8 mouse cellular contexts compared by ENCODE assay signal in the genomic region with DNA sequence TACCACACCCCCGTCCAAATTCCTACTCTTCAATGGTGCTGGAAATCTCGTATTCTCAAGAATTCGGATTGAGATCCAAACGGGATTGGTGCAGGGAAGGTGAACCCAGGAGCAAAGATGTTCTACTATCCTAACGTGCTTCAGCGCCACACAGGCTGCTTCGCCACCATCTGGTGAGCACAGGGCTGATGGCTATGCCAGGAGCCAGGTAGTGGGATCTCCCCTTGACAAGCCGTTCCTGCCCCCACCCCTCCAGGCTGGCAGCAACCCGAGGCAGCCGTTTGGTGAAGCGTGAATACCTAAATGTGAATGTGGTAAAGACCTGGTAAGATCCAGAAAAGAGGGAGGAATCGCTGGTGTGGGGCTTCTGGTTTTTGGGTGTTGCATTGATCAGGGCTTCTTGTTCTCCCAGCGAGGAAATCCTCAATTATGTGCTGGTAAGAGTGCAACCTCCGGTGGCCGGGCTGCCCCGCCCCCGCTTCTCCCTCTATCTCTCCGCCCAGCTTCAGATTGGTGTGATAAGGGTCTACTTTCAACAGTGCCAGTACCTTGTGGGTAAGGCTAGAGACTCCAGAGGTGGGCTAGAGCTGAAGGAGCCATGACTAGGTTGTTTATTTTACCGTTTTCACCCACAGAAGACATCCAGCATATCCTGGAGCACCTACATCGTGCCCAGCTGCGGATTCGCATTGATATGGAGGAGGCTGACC. TPM values are rescaled to one million over a fixed set of nuclear protein-coding genes. Genes with fewer than 3 reads are reported as not detected.
A peak's percentile ranks its signal among the peaks of the same experiment; 100 is the strongest.
DNase-seq lines count a peak whose midpoint lies in the region; ATAC-seq lines count a peak whose summit lies in the region.

No protein-coding gene starts in this region.

- peak overlapping the region; percentile 52 for H3K4me2 ChIP-seq in lung, embryonic 15.5 days
- H3K4me2 ChIP-seq in hindbrain, embryonic 16.5 days (ENCODE audit: low read length), result peak overlapping the region; percentile 44
- H3K4me2 ChIP-seq in midbrain, embryonic 13.5 days (replicated peaks), result peak overlapping the region; percentile 29

- H3K4me1 ChIP-seq in lung, embryonic 15.5 days, result peaks cover 7% of the 10 kb centered on the region; the same call in 1 of the 2 replicates
- H3K4me1 ChIP-seq in hindbrain, embryonic 16.5 days (ENCODE audit: control insufficient read depth, insufficient read depth, low read depth, low read length), result no peaks in the 10 kb centered on the region
- H3K4me1 ChIP-seq in midbrain, embryonic 13.5 days (replicated peaks), result no peaks in the 10 kb centered on the region

- DNase-seq in lung, postnatal 25 days (ENCODE audit: low spot score), result no peak
- DNase-seq in cerebellum, postnatal 25 days, result peak; percentile 55 to 65
- no peak for DNase-seq in gastrocnemius, postnatal 4 days (ENCODE audit: low spot score in 2 of 2)
- DNase-seq in gastrocnemius, adult 8-10 months (ENCODE audit: low spot score in 2 of 2), result no peak
- DNase-seq in left cerebral cortex, adult 8-10 months (ENCODE audit: low spot score in 2 of 2), result no peak

- peak overlapping the region; percentile 21 for H3K9ac ChIP-seq in lung, embryonic 15.5 days
- peak overlapping the region; percentile 25; the same call in 1 of the 2 replicates for H3K9ac ChIP-seq in hindbrain, embryonic 16.5 days (ENCODE audit: low read depth, low read length)
- no peak overlapping the region for H3K9ac ChIP-seq in midbrain, embryonic 13.5 days (replicated peaks)

- no peaks in the 10 kb centered on the region for H3K36me3 ChIP-seq in lung, embryonic 15.5 days
- H3K36me3 ChIP-seq in hindbrain, embryonic 16.5 days (ENCODE audit: control insufficient read depth, insufficient read depth, low read length), result no peaks in the 10 kb centered on the region
- H3K36me3 ChIP-seq in midbrain, embryonic 13.5 days, result peaks cover 7% of the 10 kb centered on the region; the same call in 1 of the 2 replicates

- H3K4me3 ChIP-seq in lung, embryonic 15.5 days, result peak overlapping the region; percentile 36
- peak overlapping the region; percentile 33 for H3K4me3 ChIP-seq in hindbrain, embryonic 16.5 days (ENCODE audit: low read length)
- H3K4me3 ChIP-seq in midbrain, embryonic 13.5 days (replicated peaks), result peak overlapping the region; percentile 23

- 27% methylated on average over 22 of the region's 22 CpGs for WGBS in lung, embryonic 15.5 days
- 52% methylated on average over 22 of the region's 22 CpGs for WGBS in hindbrain, embryonic 16.5 days
- 59% methylated on average over 22 of the region's 22 CpGs for whole genome bisulfite sequencing in midbrain, embryonic 13.5 days

- no peak for ATAC-seq in lung, embryonic 15.5 days (ENCODE audit: borderline replicate concordance, extremely low read depth, low FRiP score, low TSS enrichment)
- ATAC-seq in hindbrain, embryonic 16.5 days, result peak; percentile 55; the same call in 1 of the 2 replicates
- ATAC-seq in midbrain, embryonic 13.5 days, result no peak

- H3K9me3 ChIP-seq in lung, embryonic 15.5 days, result no peaks in the 10 kb centered on the region
- H3K9me3 ChIP-seq in hindbrain, embryonic 16.5 days (ENCODE audit: control insufficient read depth, low read length), result no peaks in the 10 kb centered on the region
- H3K9me3 ChIP-seq in midbrain, embryonic 13.5 days, result no peaks in the 10 kb centered on the region

- H3K27ac ChIP-seq in lung, embryonic 15.5 days, result peak overlapping the region; percentile 26; the same call in 1 of the 2 replicates
- H3K27ac ChIP-seq in hindbrain, embryonic 16.5 days (ENCODE audit: low read depth, low read length), result no peak overlapping the region
- H3K27ac ChIP-seq in midbrain, embryonic 13.5 days, result no peak overlapping the region

- no peaks in the 10 kb centered on the region for H3K27me3 ChIP-seq in lung, embryonic 15.5 days
- no peaks in the 10 kb centered on the region for H3K27me3 ChIP-seq in hindbrain, embryonic 16.5 days (replicated peaks; ENCODE audit: control insufficient read depth, insufficient read depth, low read length)
- H3K27me3 ChIP-seq in midbrain, embryonic 13.5 days, result no peaks in the 10 kb centered on the region

RNA-seq across cellular contexts. Expression of a gene that starts 0.8 kb away (rescaled TPM):
- 22.9 and 25.5 TPM in 2 replicates for polyA plus RNA-seq in lung, embryonic 15.5 days (2015; fragmentation: Nextera tagmentation; extraction: Ambion mirVana)
- 16.8 and 20.2 TPM in 2 replicates for polyA plus RNA-seq in hindbrain, embryonic 16.5 days (2015; fragmentation: Nextera tagmentation; extraction: Ambion mirVana)
- polyA plus RNA-seq in midbrain, embryonic 13.5 days (2015; fragmentation: Nextera tagmentation; extraction: Ambion mirVana), result 6.6 and 7.3 TPM in 2 replicates
- total RNA-seq in gastrocnemius, postnatal 4 days (2021), result 1 to 10 TPM; 2.7 to 3.2 TPM
- not detected for total RNA-seq in gastrocnemius, adult 8-10 months (2022)
- total RNA-seq in left cerebral cortex, adult 8-10 months (2022), result 1 to 10 TPM; 1.5 to 4.9 (median 3.7) TPM

RNA-seq across cellular contexts. Expression of a gene that starts 15.3 kb away (rescaled TPM):
- 12.5 and 14.4 TPM in 2 replicates for polyA plus RNA-seq in lung, embryonic 15.5 days (2015; fragmentation: Nextera tagmentation; extraction: Ambion mirVana)
- 9.7 and 10.6 TPM in 2 replicates for polyA plus RNA-seq in hindbrain, embryonic 16.5 days (2015; fragmentation: Nextera tagmentation; extraction: Ambion mirVana)
- 7.8 and 8.7 TPM in 2 replicates for polyA plus RNA-seq in midbrain, embryonic 13.5 days (2015; fragmentation: Nextera tagmentation; extraction: Ambion mirVana)
- total RNA-seq in gastrocnemius, postnatal 4 days (2021), result 1 to 10 TPM; 7.0 to 9.0 TPM
- total RNA-seq in gastrocnemius, adult 8-10 months (2022), result 1 to 10 TPM; 2.4 to 3.0 (median 2.5) TPM
- total RNA-seq in left cerebral cortex, adult 8-10 months (2022), result 10 to 100 TPM in 2 of 4 experiments, 1 to 10 TPM in 2; 7.5 to 15.2 (median 11.2) TPM

RNA-seq across cellular contexts. Expression of a gene that starts 17.1 kb away (rescaled TPM):
- 81.2 and 95.6 TPM in 2 replicates for polyA plus RNA-seq in lung, embryonic 15.5 days (2015; fragmentation: Nextera tagmentation; extraction: Ambion mirVana)
- 116 and 131 TPM in 2 replicates for polyA plus RNA-seq in hindbrain, embryonic 16.5 days (2015; fragmentation: Nextera tagmentation; extraction: Ambion mirVana)
- 75.1 and 82.2 TPM in 2 replicates for polyA plus RNA-seq in midbrain, embryonic 13.5 days (2015; fragmentation: Nextera tagmentation; extraction: Ambion mirVana)
- total RNA-seq in gastrocnemius, postnatal 4 days (2021), result 100 to 1,000 TPM in 1 of 2 experiments, 10 to 100 TPM in 1; 97.6 to 104 TPM
- 10 to 100 TPM; 80.2 to 99.8 (median 88.9) TPM for total RNA-seq in gastrocnemius, adult 8-10 months (2022)
- 100 to 1,000 TPM; 122 to 146 (median 132) TPM for total RNA-seq in left cerebral cortex, adult 8-10 months (2022)

RNA-seq across cellular contexts. Expression of a gene that starts 19.1 kb away (rescaled TPM):
- 0.44 and 2.0 TPM in 2 replicates for polyA plus RNA-seq in lung, embryonic 15.5 days (2015; fragmentation: Nextera tagmentation; extraction: Ambion mirVana)
- 1.5 and 1.6 TPM in 2 replicates for polyA plus RNA-seq in hindbrain, embryonic 16.5 days (2015; fragmentation: Nextera tagmentation; extraction: Ambion mirVana)
- polyA plus RNA-seq in midbrain, embryonic 13.5 days (2015; fragmentation: Nextera tagmentation; extraction: Ambion mirVana), result 1.6 and 2.1 TPM in 2 replicates
- 1 to 10 TPM; 1.7 to 2.4 TPM for total RNA-seq in gastrocnemius, postnatal 4 days (2021)
- total RNA-seq in gastrocnemius, adult 8-10 months (2022), result 1 to 10 TPM in 3 of 4 experiments, under 1 TPM in 1; 0.67 to 1.6 (median 1.5) TPM
- 1 to 10 TPM; 3.5 to 4.2 (median 4.0) TPM for total RNA-seq in left cerebral cortex, adult 8-10 months (2022)

RNA-seq across cellular contexts. Expression of a gene that starts 25.0 kb away (rescaled TPM):
- 119 and 126 TPM in 2 replicates for polyA plus RNA-seq in lung, embryonic 15.5 days (2015; fragmentation: Nextera tagmentation; extraction: Ambion mirVana)
- polyA plus RNA-seq in hindbrain, embryonic 16.5 days (2015; fragmentation: Nextera tagmentation; extraction: Ambion mirVana), result 68.7 and 72.1 TPM in 2 replicates
- polyA plus RNA-seq in midbrain, embryonic 13.5 days (2015; fragmentation: Nextera tagmentation; extraction: Ambion mirVana), result 59.7 and 59.8 TPM in 2 replicates
- total RNA-seq in gastrocnemius, postnatal 4 days (2021), result 10 to 100 TPM; 46.8 to 47.8 TPM
- total RNA-seq in gastrocnemius, adult 8-10 months (2022), result 10 to 100 TPM; 15.6 to 18.3 (median 17.1) TPM
- 10 to 100 TPM; 37.5 to 45.6 (median 38.9) TPM for total RNA-seq in left cerebral cortex, adult 8-10 months (2022)

Comparison
In these comparisons a context has a peak if more than half of its experiments do, and no peak if none do; other contexts are left out.
1. DNase-seq: peak in cerebellum, postnatal 25 days (2 of 2); none in lung, postnatal 25 days (single experiment), gastrocnemius, postnatal 4 days (0 of 2), gastrocnemius, adult 8-10 months (0 of 2) and left cerebral cortex, adult 8-10 months (0 of 2).
2. Peak in every context shown above with its lines, with median percentiles within 50 percentile points of each other: H3K4me2 ChIP-seq and H3K4me3 ChIP-seq.